Mouse (Mus musculus): ENCODE results near the gene Pspn.

DNA sequence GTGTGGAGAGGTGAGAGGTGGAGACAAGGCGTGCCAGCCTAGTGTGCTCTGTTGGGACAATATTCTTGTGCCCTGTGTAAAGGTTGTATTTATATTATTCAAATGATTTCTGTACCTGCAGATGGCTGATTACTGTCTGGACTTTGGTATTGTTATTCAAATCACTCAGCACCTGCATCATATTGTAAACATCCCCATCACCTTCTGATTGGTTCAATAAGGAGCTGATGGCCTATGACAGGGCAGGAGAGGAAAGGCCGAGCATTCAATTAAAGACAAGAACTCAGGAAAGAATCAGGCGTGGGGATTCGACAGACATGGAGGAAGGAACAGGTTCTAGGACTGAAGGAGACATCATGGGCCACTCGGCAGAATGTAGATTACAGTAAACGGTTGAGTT, 36.2 kb downstream of the Pspn start:
- TF ChIP-seq CTCF (IDR thresholded peaks at IDR 0.05), result no peak
- no peak for TF ChIP-seq EP300 (IDR thresholded peaks at IDR 0.05)
